Mouse (Mus musculus): ENCODE results near the gene Casr.

Casr gene

GRCm38 (mm10) chr16:36561386-36562338 lies at the start of gene Casr:
Gene Casr, minus strand, starts transcription at chr16:36562141.
- no peak for DNase-seq (ENCODE audit: low spot score in 2 of 2)

- no peak for DNase-seq (ENCODE audit: low spot score in 2 of 2)
Observed at GRCm38 (mm10) chr16:36602632-36603031, 40.7 kb upstream of the Casr start.

- no peak for DNase-seq (ENCODE audit: low spot score in 2 of 2)
Observed at GRCm38 (mm10) chr16:36598265-36598664, 36.3 kb upstream of the Casr start.

- no peak for DNase-seq (ENCODE audit: low spot score in 2 of 2)
Observed at GRCm38 (mm10) chr16:36596671-36597410, 34.9 kb upstream of the Casr start.

- no peak for DNase-seq (ENCODE audit: low spot score in 2 of 2)
Observed at GRCm38 (mm10) chr16:36589898-36590297, 28.0 kb upstream of the Casr start.

- DNase-seq (ENCODE audit: low spot score in 2 of 2), result peak; percentile 17 to 20
Observed at GRCm38 (mm10) chr16:36587971-36588370, 26.0 kb upstream of the Casr start.

GRCm38 (mm10) chr16:36582073-36582472 lies 20.1 kb upstream of the Casr start:
- DNase-seq (ENCODE audit: low spot score in 2 of 2), result no peak

GRCm38 (mm10) chr16:36571942-36572341 lies 10.0 kb upstream of the Casr start:
- no peak for DNase-seq (ENCODE audit: low spot score in 2 of 2)

GRCm38 (mm10) chr16:36559573-36559972 lies 2.4 kb downstream of the Casr start:
- no peak for DNase-seq (ENCODE audit: low spot score in 2 of 2)

GRCm38 (mm10) chr16:36555672-36556165 lies 6.2 kb downstream of the Casr start:
- no peak for DNase-seq (ENCODE audit: low spot score in 2 of 2)

GRCm38 (mm10) chr16:36553624-36554023 lies 8.3 kb downstream of the Casr start:
- no peak for DNase-seq (ENCODE audit: low spot score in 2 of 2)

GRCm38 (mm10) chr16:36545333-36545732 lies 16.6 kb downstream of the Casr start:
- no peak for DNase-seq (ENCODE audit: low spot score in 2 of 2)

GRCm38 (mm10) chr16:36543091-36543490 lies 18.9 kb downstream of the Casr start:
- no peak for DNase-seq (ENCODE audit: low spot score in 2 of 2)

- DNase-seq (ENCODE audit: low spot score in 2 of 2), result no peak
Observed at GRCm38 (mm10) chr16:36540834-36541233, 21.1 kb downstream of the Casr start.

GRCm38 (mm10) chr16:36532981-36533687 lies 28.8 kb downstream of the Casr start:
- DNase-seq (ENCODE audit: low spot score in 2 of 2), result no peak

- no peak for DNase-seq (ENCODE audit: low spot score in 2 of 2)
Observed at GRCm38 (mm10) chr16:36532046-36532445, 29.9 kb downstream of the Casr start.

GRCm38 (mm10) chr16:36531630-36532029 lies 30.3 kb downstream of the Casr start:
- DNase-seq (ENCODE audit: low spot score in 2 of 2), result no peak

GRCm38 (mm10) chr16:36530566-36531552 lies 31.1 kb downstream of the Casr start:
- no peak for DNase-seq (ENCODE audit: low spot score in 2 of 2)

GRCm38 (mm10) chr16:36528822-36529221 lies 33.1 kb downstream of the Casr start:
- DNase-seq (ENCODE audit: low spot score in 2 of 2), result no peak

GRCm38 (mm10) chr16:36526596-36527282 lies 35.2 kb downstream of the Casr start:
- no peak for DNase-seq (ENCODE audit: low spot score in 2 of 2)

All from spleen, postnatal 36 days (tissue).